Mouse (Mus musculus) lung, embryonic 14.5 days (tissue): Measurements from ENCODE around the gene Frmd8. TPM values are rescaled to one million over a fixed set of nuclear protein-coding genes. Genes with fewer than 3 reads are reported as not detected.
"Not testable (repeated sequence)": the region's sequence is repeated elsewhere in the genome, so short reads cannot be mapped to it uniquely, and the experiment has no call there.

ENCODE experiments used
- ATAC-seq: fragments of 200-750 bp; cut with Nextera tagmentation; 2 replicates; pipeline ENCODE4 v1.8.0; 2017; ENCODE audit warnings: mild to moderate bottlenecking, moderate TSS enrichment, moderate library complexity; ENCODE audit not compliant: insufficient read depth
- DNase-seq: peaks from one replicate; pipeline ENCODE4 v3.0.0-alpha.2; 2015
- H3K27ac ChIP-seq: fragments of 300-500 bp; sonication (generic); 2 replicates; pipeline ENCODE4 v1.5.1; 2014; ENCODE audit warnings: low read depth, mild to moderate bottlenecking, moderate library complexity
- H3K27me3 ChIP-seq: fragments of 300-500 bp; sonication (generic); 2 replicates; pipeline ENCODE4 v1.6.1; 2014; ENCODE audit warnings: low read length, control low read depth; ENCODE audit not compliant: insufficient read depth
- H3K36me3 ChIP-seq: fragments of 300-500 bp; sonication (generic); 2 replicates; pipeline ENCODE4 v1.6.1; 2014; ENCODE audit warnings: control low read depth; ENCODE audit not compliant: insufficient read depth
- H3K4me1 ChIP-seq: fragments of 300-500 bp; sonication (generic); 2 replicates; pipeline ENCODE4 v1.6.1; 2014; ENCODE audit warnings: antibody characterized with exemption, control low read depth; ENCODE audit not compliant: insufficient read depth
- H3K4me2 ChIP-seq: fragments of 300-500 bp; sonication (generic); 2 replicates; pipeline ENCODE4 v1.6.1; 2014; ENCODE audit warnings: mild to moderate bottlenecking
- H3K4me3 ChIP-seq: fragments of 300-500 bp; sonication (generic); 2 replicates; pipeline ENCODE4 v1.5.1; 2014; ENCODE audit warnings: low read depth, low read length
- H3K9ac ChIP-seq: fragments of 300-500 bp; sonication (generic); 2 replicates; pipeline ENCODE4 v1.6.1; 2014
- H3K9me3 ChIP-seq: fragments of 300-500 bp; sonication (generic); 2 replicates; pipeline ENCODE4 v1.6.1; 2016; ENCODE audit warnings: low read depth, low read length, control low read depth
- CTCF ChIP-seq: IDR thresholded peaks from 2 replicates; pipeline ENCODE4 v1.5.1; 2016; ENCODE audit warnings: antibody characterized with exemption, low read depth
- WGBS: fragments of 180-500 bp; shearing (Covaris S2); extraction: QIAGEN DNeasy Blood & Tissue Kit; methylation state at CpG from one replicate; pipeline ENCODE4 v1.1.7; 2014; 5-methylcytosine and 5-hydroxymethylcytosine counted together
- polyA plus RNA-seq: library from polyadenylated mRNA; unstranded; fragments of >200 nt; fragmentation: Nextera tagmentation; extraction: Ambion mirVana; gene quantifications from 2 replicates; pipeline ENCODE4 v1.2.1, GENCODE M21; 2014

The Frmd8 gene
- polyA plus RNA-seq, 1 experiment from 2014 or later: 42.2 TPM

GRCm38 (mm10) chr19:5885838-5886237 lies 10.8 kb upstream of the Frmd8 start:
- Histone ChIP-seq H3K27me3 (no peaks in the 10 kb centered on the region), H3K36me3 (no peaks in the 10 kb centered on the region), H3K9me3 (no peaks in the 10 kb centered on the region), H3K4me2 (no peak overlapping the region), H3K4me3 (no peak overlapping the region), H3K9ac (no peak overlapping the region), H3K4me1 (no peaks in the 10 kb centered on the region), H3K27ac (no peak overlapping the region)
- TF ChIP-seq CTCF: peak; percentile 63
- ATAC-seq: no peak
- DNase-seq: peak; percentile 66
- 62% methylated on average over 4 of the region's 4 CpGs for WGBS

- H3K4me3 ChIP-seq: no peak overlapping the region
- 25% methylated on average over 1 of the region's 1 CpGs for WGBS
- DNase-seq (no peak), ATAC-seq (no peak)
- H3K4me1 ChIP-seq: no peaks in the 10 kb centered on the region
- no peak overlapping the region for H3K4me2 ChIP-seq
- no peaks in the 10 kb centered on the region for H3K27me3 ChIP-seq
- no peak for TF ChIP-seq CTCF
- no peak overlapping the region for H3K9ac ChIP-seq
- no peaks in the 10 kb centered on the region for H3K36me3 ChIP-seq
- H3K27ac ChIP-seq: no peak overlapping the region
- H3K9me3 ChIP-seq: no peaks in the 10 kb centered on the region
Measured at GRCm38 (mm10) chr19:5883935-5884334, 8.9 kb upstream of the Frmd8 start.

GRCm38 (mm10) chr19:5882079-5882478 lies 7.0 kb upstream of the Frmd8 start:
- H3K9me3 ChIP-seq, H3K36me3 ChIP-seq, H3K27ac ChIP-seq, DNase-seq, H3K27me3 ChIP-seq, H3K9ac ChIP-seq, H3K4me1 ChIP-seq, H3K4me2 ChIP-seq, H3K4me3 ChIP-seq, ATAC-seq: not testable (repeated sequence)
- 64% methylated on average over 5 of the region's 5 CpGs for WGBS

GRCm38 (mm10) chr19:5881155-5881554 lies 6.1 kb upstream of the Frmd8 start:
- DNase-seq (no peak), ATAC-seq (no peak)
- Histone ChIP-seq H3K9me3 (no peaks in the 10 kb centered on the region), H3K36me3 (no peaks in the 10 kb centered on the region), H3K27me3 (no peaks in the 10 kb centered on the region), H3K4me3 (no peak overlapping the region), H3K4me1 (no peaks in the 10 kb centered on the region), H3K27ac (no peak overlapping the region), H3K9ac (no peak overlapping the region), H3K4me2 (no peak overlapping the region)
- WGBS: 88% methylated on average over 6 of the region's 6 CpGs
- TF ChIP-seq CTCF: no peak

- Histone ChIP-seq H3K4me2 (no peak overlapping the region), H3K4me1 (0 out of 2 replicates have a peak, but pooled peaks cover 6% of the 10 kb centered on the region), H3K27ac (no peak overlapping the region), H3K9ac (no peak overlapping the region), H3K4me3 (no peak overlapping the region), H3K9me3 (no peaks in the 10 kb centered on the region), H3K27me3 (no peaks in the 10 kb centered on the region), H3K36me3 (no peaks in the 10 kb centered on the region)
- 93% methylated on average over 7 of the region's 7 CpGs for WGBS
- DNase-seq (no peak), ATAC-seq (no peak)
- TF ChIP-seq CTCF: no peak
Measured at GRCm38 (mm10) chr19:5879735-5880134, 4.7 kb upstream of the Frmd8 start.

- Histone ChIP-seq H3K4me1 (peaks cover 9% of the 10 kb centered on the region; the same call in 1 of the 2 replicates), H3K36me3 (no peaks in the 10 kb centered on the region), H3K9ac (no peak overlapping the region), H3K4me3 (no peak overlapping the region), H3K4me2 (no peak overlapping the region), H3K27ac (no peak overlapping the region), H3K27me3 (no peaks in the 10 kb centered on the region), H3K9me3 (no peaks in the 10 kb centered on the region)
- DNase-seq (no peak), ATAC-seq (no peak)
- 74% methylated on average over 3 of the region's 3 CpGs for WGBS
- no peak for TF ChIP-seq CTCF
Measured at GRCm38 (mm10) chr19:5878916-5879315, 3.8 kb upstream of the Frmd8 start.

GRCm38 (mm10) chr19:5878362-5878722 lies 3.3 kb upstream of the Frmd8 start:
- WGBS: 44% methylated on average over 7 of the region's 7 CpGs
- H3K4me1 ChIP-seq: peaks cover 13% of the 10 kb centered on the region; the same call in 1 of the 2 replicates
- H3K27ac ChIP-seq: no peak overlapping the region
- H3K4me2 ChIP-seq: peak overlapping the region; percentile 41; the same call in 1 of the 2 replicates
- H3K36me3 ChIP-seq: 0 out of 2 replicates have a peak, but pooled peaks cover 5% of the 10 kb centered on the region
- H3K4me3 ChIP-seq: no peak overlapping the region
- no peak overlapping the region for H3K9ac ChIP-seq
- DNase-seq (peak; percentile 13), ATAC-seq (no peak)
- no peaks in the 10 kb centered on the region for H3K27me3 ChIP-seq
- TF ChIP-seq CTCF: no peak
- no peaks in the 10 kb centered on the region for H3K9me3 ChIP-seq
